Mouse (Mus musculus) embryonic facial prominence, embryonic 13.5 days (tissue): ENCODE results near the gene Siglecg. TPM values are rescaled to one million over a fixed set of nuclear protein-coding genes. Genes with fewer than 3 reads are reported as not detected.
"Not testable (repeated sequence)": the region's sequence is repeated elsewhere in the genome, so short reads cannot be mapped to it uniquely, and the experiment has no call there.

ENCODE experiments used
- ATAC-seq: fragments of 200-750 bp; cut with Nextera tagmentation; 2 replicates; pipeline ENCODE4 v1.8.0; 2017; ENCODE audit warnings: low read depth; ENCODE audit not compliant: insufficient number of reproducible peaks, insufficient read depth, low FRiP score, low TSS enrichment
- H3K27ac ChIP-seq: fragments of 300-500 bp; sonication (generic); 2 replicates; pipeline ENCODE4 v1.5.1; 2015; ENCODE audit warnings: moderate library complexity, mild to moderate bottlenecking, inconsistent platforms
- H3K27me3 ChIP-seq: fragments of 300-500 bp; sonication (generic); 2 replicates; pipeline ENCODE4 v1.6.1; 2015; ENCODE audit warnings: mild to moderate bottlenecking, inconsistent platforms
- H3K36me3 ChIP-seq: fragments of 300-500 bp; sonication (generic); 2 replicates; pipeline ENCODE4 v1.6.1; 2015; ENCODE audit warnings: mild to moderate bottlenecking, inconsistent platforms
- H3K4me1 ChIP-seq: fragments of 300-500 bp; sonication (generic); 2 replicates; pipeline ENCODE4 v1.6.1; 2015; ENCODE audit warnings: inconsistent platforms
- H3K4me2 ChIP-seq: fragments of 300-500 bp; sonication (generic); 2 replicates; pipeline ENCODE4 v1.6.1; 2015; ENCODE audit warnings: moderate library complexity, mild to moderate bottlenecking, inconsistent platforms
- H3K4me3 ChIP-seq: fragments of 300-500 bp; sonication (generic); 2 replicates; pipeline ENCODE4 v1.5.1; 2015; ENCODE audit warnings: mild to moderate bottlenecking, inconsistent platforms
- H3K9ac ChIP-seq: fragments of 300-500 bp; sonication (generic); 2 replicates; pipeline ENCODE4 v1.6.1; 2015; ENCODE audit warnings: mild to moderate bottlenecking, inconsistent platforms
- H3K9me3 ChIP-seq: fragments of 300-500 bp; sonication (generic); 2 replicates; pipeline ENCODE4 v1.6.1; 2016; ENCODE audit warnings: inconsistent platforms
- WGBS: fragments of 180-500 bp; shearing (Covaris S2); methylation state at CpG from one replicate; pipeline ENCODE4 v1.1.7; 2015; ENCODE audit warnings: mixed read lengths; 5-methylcytosine and 5-hydroxymethylcytosine counted together
- polyA plus RNA-seq: library from polyadenylated mRNA; unstranded; fragments of >200 nt; fragmentation: Nextera tagmentation; extraction: Ambion mirVana; gene quantifications from 2 replicates; pipeline ENCODE4 v1.2.1, GENCODE M21; 2015

Siglecg gene
- 0.12 TPM in 1 of 2 replicates, not detected in the other for polyA plus RNA-seq

DNA sequence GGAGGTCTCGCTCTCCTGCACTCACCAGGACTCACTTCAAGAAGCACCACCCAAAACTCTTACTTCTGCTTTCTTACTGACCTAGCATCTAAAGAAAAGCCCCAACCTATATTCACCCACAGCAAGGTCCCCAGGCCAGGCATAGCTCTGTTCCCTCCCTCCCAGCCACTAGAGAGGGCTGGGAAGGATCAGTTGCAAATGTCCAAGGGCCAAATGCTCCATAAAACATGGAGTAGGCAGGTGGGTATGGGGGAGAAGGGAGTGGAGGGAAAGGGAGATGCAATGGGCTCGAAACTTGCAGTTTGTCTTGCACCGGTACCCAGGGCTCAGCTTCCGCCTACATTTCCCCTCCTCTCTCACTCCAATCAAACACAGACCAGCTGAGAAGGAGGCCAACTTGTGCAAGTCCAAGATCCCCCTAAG lies at the start of gene Siglecg:
Gene Siglecg (plus strand): TSS at position 74 of the 423 bp plus-strand sequence.
- no peaks in the 10 kb centered on the region for H3K36me3 ChIP-seq
- H3K27me3 ChIP-seq: no peaks in the 10 kb centered on the region
- ATAC-seq: no peak
- H3K4me2 ChIP-seq: no peak within 1 kb of the TSS
- H3K9me3 ChIP-seq: no peaks in the 10 kb centered on the region
- H3K27ac ChIP-seq: no peak within 1 kb of the TSS
- no peak within 1 kb of the TSS for H3K4me3 ChIP-seq
- no peak within 1 kb of the TSS for H3K9ac ChIP-seq
- WGBS: 79% methylated on average over 4 of the region's 4 CpGs
- no peaks in the 10 kb centered on the region for H3K4me1 ChIP-seq

- no peaks in the 10 kb centered on the region for H3K36me3 ChIP-seq
- no peak overlapping the region for H3K9ac ChIP-seq
- no peak overlapping the region for H3K4me3 ChIP-seq
- ATAC-seq: no peak
- H3K27me3 ChIP-seq: no peaks in the 10 kb centered on the region
- no peaks in the 10 kb centered on the region for H3K4me1 ChIP-seq
- no peak overlapping the region for H3K4me2 ChIP-seq
- no peak overlapping the region for H3K27ac ChIP-seq
- 90% methylated on average over 3 of the region's 3 CpGs for WGBS
- H3K9me3 ChIP-seq: no peaks in the 10 kb centered on the region
These were observed 49.4 kb upstream of the Siglecg start for GRCm38 (mm10) chr7:43358556-43358955.

DNA sequence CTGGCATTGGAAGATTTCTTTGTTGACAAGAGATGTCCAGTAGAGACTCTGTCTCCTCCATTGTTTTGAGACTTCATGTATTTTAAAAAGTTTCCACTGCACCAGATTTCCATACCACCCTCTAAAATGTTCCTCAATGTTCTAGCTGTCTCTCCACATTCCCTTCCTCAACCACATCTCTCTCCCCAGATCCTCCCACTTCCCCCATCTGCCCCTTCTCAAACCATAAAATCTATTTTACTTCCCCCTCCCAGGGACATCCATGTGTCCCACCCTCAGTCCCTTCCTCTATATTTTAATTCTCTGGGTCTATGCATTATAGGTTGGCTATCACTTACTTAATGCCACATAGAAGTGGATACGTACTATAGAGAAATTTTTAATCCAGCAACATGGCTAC lies 46.6 kb upstream of the Siglecg start:
- Histone ChIP-seq H3K4me2 (no peak overlapping the region), H3K4me3 (no peak overlapping the region), H3K9me3 (no peaks in the 10 kb centered on the region), H3K27ac (no peak overlapping the region), H3K4me1 (no peaks in the 10 kb centered on the region), H3K36me3 (no peaks in the 10 kb centered on the region), H3K9ac (no peak overlapping the region), H3K27me3 (no peaks in the 10 kb centered on the region)
- no peak for ATAC-seq
- 79% methylated on average over 1 of the region's 1 CpGs for WGBS

DNA sequence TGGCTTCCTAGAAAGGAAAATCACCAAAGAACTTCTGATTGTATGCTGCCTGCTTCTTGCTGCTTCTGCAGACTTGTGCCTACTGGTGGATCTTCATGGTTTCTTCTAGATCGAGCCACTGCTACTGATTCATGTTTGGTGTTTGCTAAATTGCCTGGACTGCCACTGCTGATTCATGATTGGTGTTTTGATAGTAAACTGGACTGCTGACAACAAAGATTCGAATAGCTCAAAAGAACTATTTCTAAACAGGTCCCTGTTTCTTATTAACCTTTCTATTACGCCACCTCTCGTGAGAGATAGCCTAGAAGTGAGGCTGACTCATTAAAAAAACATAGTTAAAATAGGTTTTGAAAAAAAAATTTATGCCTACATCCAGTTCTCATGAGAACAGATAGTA lies 46.0 kb upstream of the Siglecg start:
- Histone ChIP-seq H3K27me3 (no peaks in the 10 kb centered on the region), H3K4me3 (no peak overlapping the region), H3K4me2 (no peak overlapping the region), H3K27ac (no peak overlapping the region), H3K9me3 (no peaks in the 10 kb centered on the region), H3K36me3 (no peaks in the 10 kb centered on the region), H3K4me1 (no peaks in the 10 kb centered on the region), H3K9ac (no peak overlapping the region)
- no peak for ATAC-seq
- WGBS: 74% methylated on average over 4 of the region's 4 CpGs

DNA sequence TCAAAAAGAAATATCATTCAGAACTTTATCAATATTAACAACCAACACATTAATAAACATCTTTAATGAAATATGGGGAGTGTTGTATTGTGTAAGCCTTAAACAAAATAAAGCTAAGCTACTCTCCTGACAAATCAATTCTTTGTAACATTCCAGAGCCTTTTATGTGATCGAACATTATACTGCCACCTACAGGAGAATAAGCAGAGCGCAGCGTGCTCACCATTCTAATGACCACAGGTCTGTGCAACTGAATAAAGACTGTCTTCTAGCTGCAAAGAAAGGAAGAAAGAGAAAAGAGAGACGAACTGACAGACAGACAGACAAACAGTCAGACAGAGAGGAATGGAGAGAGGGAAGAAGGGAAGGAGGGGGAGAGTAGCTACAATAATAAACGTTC lies 29.8 kb upstream of the Siglecg start:
- Histone ChIP-seq H3K9me3 (no peaks in the 10 kb centered on the region), H3K4me3 (no peak overlapping the region), H3K27me3 (no peaks in the 10 kb centered on the region), H3K27ac (no peak overlapping the region), H3K36me3 (no peaks in the 10 kb centered on the region), H3K9ac (no peak overlapping the region), H3K4me2 (no peak overlapping the region), H3K4me1 (no peaks in the 10 kb centered on the region)
- WGBS: 17% methylated on average over 5 of the region's 5 CpGs
- no peak for ATAC-seq

GRCm38 (mm10) chr7:43392349-43393121 lies 15.5 kb upstream of the Siglecg start:
- Histone ChIP-seq H3K4me2 (no peak overlapping the region), H3K4me1 (no peaks in the 10 kb centered on the region), H3K4me3 (no peak overlapping the region), H3K36me3 (no peaks in the 10 kb centered on the region), H3K27ac (no peak overlapping the region), H3K27me3 (no peaks in the 10 kb centered on the region), H3K9me3 (no peaks in the 10 kb centered on the region), H3K9ac (no peak overlapping the region)
- ATAC-seq: no peak
- WGBS: 78% methylated on average over 8 of the region's 8 CpGs

- ATAC-seq: no peak
- no peak overlapping the region for H3K27ac ChIP-seq
- 84% methylated on average over 2 of the region's 2 CpGs for WGBS
- H3K4me2 ChIP-seq: no peak overlapping the region
- no peaks in the 10 kb centered on the region for H3K4me1 ChIP-seq
- H3K9ac ChIP-seq: no peak overlapping the region
- no peaks in the 10 kb centered on the region for H3K9me3 ChIP-seq
- H3K4me3 ChIP-seq: no peak overlapping the region
- no peaks in the 10 kb centered on the region for H3K36me3 ChIP-seq
- no peaks in the 10 kb centered on the region for H3K27me3 ChIP-seq
These were observed 8.5 kb upstream of the Siglecg start for GRCm38 (mm10) chr7:43399501-43399900.

GRCm38 (mm10) chr7:43402718-43403117 lies 5.3 kb upstream of the Siglecg start:
- H3K4me3 ChIP-seq: no peak overlapping the region
- no peak overlapping the region for H3K4me2 ChIP-seq
- ATAC-seq: no peak
- no peaks in the 10 kb centered on the region for H3K4me1 ChIP-seq
- H3K9me3 ChIP-seq: no peaks in the 10 kb centered on the region
- WGBS: 49% methylated on average over 2 of the region's 2 CpGs
- no peak overlapping the region for H3K9ac ChIP-seq
- H3K36me3 ChIP-seq: no peaks in the 10 kb centered on the region
- no peaks in the 10 kb centered on the region for H3K27me3 ChIP-seq
- no peak overlapping the region for H3K27ac ChIP-seq

DNA sequence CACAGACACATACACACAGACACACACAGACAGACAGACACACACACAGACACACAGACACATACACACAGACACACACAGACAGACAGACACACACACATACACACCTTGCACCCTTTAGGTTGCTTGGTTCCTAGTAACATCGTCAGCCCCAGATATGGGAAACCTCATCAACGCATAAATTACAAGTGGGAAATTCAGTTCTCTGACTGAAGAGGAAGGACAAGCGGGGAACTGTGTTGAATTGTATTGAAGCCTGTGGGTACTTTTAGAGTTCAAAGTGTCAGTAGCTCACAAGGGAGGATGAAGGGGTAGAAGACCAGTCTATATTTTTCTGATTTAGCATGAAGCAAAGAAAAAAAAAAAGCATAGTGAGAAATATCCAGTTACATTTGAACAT lies 431 bp upstream of the Siglecg start:
- no peaks in the 10 kb centered on the region for H3K4me1 ChIP-seq
- H3K27ac ChIP-seq: no peak overlapping the region
- no peaks in the 10 kb centered on the region for H3K36me3 ChIP-seq
- WGBS: 80% methylated on average over 3 of the region's 3 CpGs
- no peaks in the 10 kb centered on the region for H3K9me3 ChIP-seq
- H3K27me3 ChIP-seq: no peaks in the 10 kb centered on the region
- no peak for ATAC-seq
- no peak overlapping the region for H3K9ac ChIP-seq
- no peak overlapping the region for H3K4me2 ChIP-seq
- no peak overlapping the region for H3K4me3 ChIP-seq

DNA sequence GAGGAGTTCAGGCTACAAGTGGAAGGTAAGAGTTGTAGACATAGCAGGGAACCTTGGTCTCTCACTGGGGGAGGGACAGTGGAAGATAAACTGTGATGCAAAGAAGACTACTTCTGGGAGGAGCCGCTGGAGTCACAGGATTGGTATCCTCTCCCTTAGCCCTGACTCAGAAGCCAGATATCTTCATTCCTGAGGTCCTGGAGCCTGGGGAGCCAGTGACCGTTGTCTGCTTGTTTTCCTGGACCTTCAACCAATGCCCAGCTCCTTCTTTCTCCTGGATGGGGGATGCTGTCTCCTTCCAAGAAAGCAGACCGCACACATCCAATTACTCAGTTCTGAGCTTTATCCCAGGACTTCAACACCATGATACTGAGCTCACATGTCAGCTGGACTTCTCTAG lies 1.1 kb downstream of the Siglecg start:
- no peaks in the 10 kb centered on the region for H3K27me3 ChIP-seq
- H3K27ac ChIP-seq: no peak overlapping the region
- no peak overlapping the region for H3K4me2 ChIP-seq
- no peaks in the 10 kb centered on the region for H3K9me3 ChIP-seq
- 71% methylated on average over 3 of the region's 3 CpGs for WGBS
- no peak for ATAC-seq
- no peaks in the 10 kb centered on the region for H3K36me3 ChIP-seq
- H3K9ac ChIP-seq: no peak overlapping the region
- no peaks in the 10 kb centered on the region for H3K4me1 ChIP-seq
- H3K4me3 ChIP-seq: no peak overlapping the region

- H3K9me3 ChIP-seq, H3K36me3 ChIP-seq, H3K27me3 ChIP-seq, ATAC-seq, H3K4me3 ChIP-seq, H3K4me2 ChIP-seq, H3K27ac ChIP-seq, H3K9ac ChIP-seq, H3K4me1 ChIP-seq: not testable (repeated sequence)
- 27% methylated on average over 4 of the region's 4 CpGs for WGBS
These were observed 3.7 kb downstream of the Siglecg start for GRCm38 (mm10) chr7:43411724-43412123.

DNA sequence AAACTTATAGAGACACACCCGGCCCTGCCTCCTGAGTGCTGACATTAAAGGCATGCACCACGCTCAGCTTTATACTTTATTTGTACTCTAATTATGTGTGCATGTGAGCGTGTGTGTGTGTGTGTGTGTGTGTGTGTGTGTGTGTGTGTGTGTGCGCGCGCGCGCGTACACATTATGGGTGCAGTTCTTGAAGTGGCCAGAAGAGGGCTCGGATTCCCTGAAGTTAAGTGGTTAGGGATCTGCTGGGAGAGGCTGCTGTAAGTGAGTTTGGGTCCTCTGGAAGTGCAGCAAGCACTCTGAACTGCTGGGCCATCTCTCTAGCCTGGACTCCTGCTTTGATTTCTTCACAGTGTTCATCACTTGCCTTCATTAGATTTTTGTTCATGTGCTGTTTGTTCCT lies 9.3 kb downstream of the Siglecg start:
- WGBS: 85% methylated on average over 10 of the region's 10 CpGs
- Histone ChIP-seq H3K4me3 (no peak overlapping the region), H3K27me3 (no peaks in the 10 kb centered on the region), H3K4me1 (no peaks in the 10 kb centered on the region), H3K27ac (no peak overlapping the region), H3K9me3 (0 out of 2 replicates have a peak, but pooled peaks cover 3% of the 10 kb centered on the region), H3K4me2 (no peak overlapping the region), H3K36me3 (no peaks in the 10 kb centered on the region), H3K9ac (no peak overlapping the region)
- no peak for ATAC-seq
